Mouse (Mus musculus): ENCODE measurements at regions not wholly inside any gene's neighbourhood (a gene's known extent, or its start where the extent isn't known, plus 50 kb on each side); places are given as distances from the start of the nearest gene placed in this dataset.

DNA sequence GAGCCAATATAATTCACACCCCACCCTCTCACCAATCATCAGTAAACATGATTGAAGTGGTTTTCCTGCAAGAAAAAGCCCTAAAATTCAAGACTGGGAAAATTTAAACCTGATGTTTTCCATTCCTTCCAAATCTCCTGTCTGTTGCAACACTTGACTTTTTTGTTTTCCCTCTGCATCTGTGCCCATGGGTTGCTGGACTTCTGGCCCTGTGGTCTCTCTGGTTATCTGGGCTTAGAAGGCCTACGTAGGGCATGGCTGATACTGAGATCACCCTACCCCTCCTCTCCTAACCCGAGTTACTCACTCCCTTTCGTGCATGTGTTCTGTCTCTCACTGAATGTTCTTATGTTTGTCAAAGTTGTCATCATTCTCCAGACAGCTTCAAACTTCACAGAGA, 87.9 kb upstream of the Ghr start:
- no peaks in the 10 kb centered on the region for H3K27me3 ChIP-seq
- H3K9ac ChIP-seq, result no peak overlapping the region
- H3K27ac ChIP-seq, result no peak overlapping the region
- no peaks in the 10 kb centered on the region for H3K36me3 ChIP-seq
- H3K4me3 ChIP-seq, result no peak overlapping the region
- H3K4me1 ChIP-seq (replicated peaks), result no peaks in the 10 kb centered on the region
- H3K9me3 ChIP-seq, result no peaks in the 10 kb centered on the region
- no peak overlapping the region for H3K4me2 ChIP-seq
- WGBS, result 92% methylated on average over 3 of the region's 3 CpGs
- ATAC-seq (ENCODE audit: low FRiP score), result no peak

DNA sequence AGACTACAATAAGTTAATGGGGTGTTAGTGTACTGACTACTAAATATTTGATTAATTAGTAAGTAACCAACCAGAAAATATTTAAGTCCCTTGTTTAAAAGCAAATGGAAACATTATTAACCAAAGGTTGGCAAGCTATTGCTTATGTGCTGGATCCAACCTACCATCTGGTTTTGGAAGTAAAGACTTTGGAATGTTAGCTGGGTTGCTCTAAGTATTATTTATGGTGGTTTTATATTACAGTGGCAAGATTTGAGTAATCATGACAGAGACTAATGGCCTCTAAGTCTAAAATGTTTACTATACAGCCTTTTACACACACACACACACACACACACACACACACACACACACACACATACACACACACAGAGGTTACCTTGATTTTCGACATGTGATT, 86.1 kb upstream of the Ghr start:
- Histone ChIP-seq H3K27ac (no peak overlapping the region), H3K9ac (no peak overlapping the region), H3K4me2 (no peak overlapping the region), H3K4me3 (no peak overlapping the region), H3K4me1 (replicated peaks) (no peaks in the 10 kb centered on the region), H3K27me3 (no peaks in the 10 kb centered on the region), H3K9me3 (no peaks in the 10 kb centered on the region), H3K36me3 (no peaks in the 10 kb centered on the region)
- 83% methylated on average over 1 of the region's 1 CpGs for WGBS
- ATAC-seq (ENCODE audit: low FRiP score), result no peak

DNA sequence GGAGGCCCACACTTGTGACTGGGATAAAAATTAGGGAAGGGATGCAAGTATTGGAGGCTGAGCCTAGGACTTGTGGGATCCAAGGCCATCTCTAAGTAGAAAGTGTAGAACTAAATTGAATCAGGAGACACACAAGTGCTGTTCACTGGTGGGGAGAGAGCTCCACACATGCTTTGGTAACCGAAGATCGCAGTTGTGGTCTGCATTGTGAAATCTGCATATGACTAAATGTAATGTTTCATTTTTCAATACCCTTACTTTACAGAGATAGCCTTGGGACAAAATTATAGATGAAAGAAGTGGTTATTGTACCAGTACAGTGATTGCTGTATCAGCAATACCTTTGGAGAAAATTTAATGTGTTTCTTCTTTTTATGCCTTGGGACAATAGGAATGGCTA, 85.6 kb upstream of the Ghr start:
- ATAC-seq (ENCODE audit: low FRiP score), result no peak
- Histone ChIP-seq H3K27me3 (no peaks in the 10 kb centered on the region), H3K4me1 (replicated peaks) (no peaks in the 10 kb centered on the region), H3K4me3 (no peak overlapping the region), H3K36me3 (no peaks in the 10 kb centered on the region), H3K9ac (no peak overlapping the region), H3K9me3 (no peaks in the 10 kb centered on the region), H3K27ac (no peak overlapping the region), H3K4me2 (no peak overlapping the region)
- 92% methylated on average over 2 of the region's 2 CpGs for WGBS

DNA sequence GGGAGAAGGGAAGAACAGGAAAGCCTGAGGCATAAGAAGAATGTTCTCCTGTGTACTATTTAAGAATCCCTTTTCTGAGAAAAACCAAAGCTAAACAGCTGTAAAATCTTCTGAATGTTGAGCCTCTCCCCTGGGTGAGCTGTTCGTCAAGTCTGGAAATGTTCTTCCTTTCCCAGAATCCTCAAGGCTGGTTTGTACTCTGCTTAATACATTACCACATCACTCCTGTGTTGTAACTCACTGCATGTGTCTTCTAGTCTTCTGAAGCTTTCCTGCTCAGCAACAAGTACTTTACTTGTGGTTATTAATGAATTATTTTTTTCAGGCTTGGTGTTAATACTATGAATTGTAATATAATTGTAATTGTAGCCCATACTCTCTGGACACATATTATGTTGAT, 65.4 kb upstream of the Ghr start:
- no peaks in the 10 kb centered on the region for H3K4me1 ChIP-seq (replicated peaks)
- H3K27ac ChIP-seq, result no peak overlapping the region
- no peak overlapping the region for H3K4me3 ChIP-seq
- H3K9me3 ChIP-seq, result no peaks in the 10 kb centered on the region
- H3K27me3 ChIP-seq, result no peaks in the 10 kb centered on the region
- no peak overlapping the region for H3K4me2 ChIP-seq
- WGBS, result 92% methylated on average over 1 of the region's 1 CpGs
- no peak for ATAC-seq (ENCODE audit: low FRiP score)
- no peak overlapping the region for H3K9ac ChIP-seq
- no peaks in the 10 kb centered on the region for H3K36me3 ChIP-seq

DNA sequence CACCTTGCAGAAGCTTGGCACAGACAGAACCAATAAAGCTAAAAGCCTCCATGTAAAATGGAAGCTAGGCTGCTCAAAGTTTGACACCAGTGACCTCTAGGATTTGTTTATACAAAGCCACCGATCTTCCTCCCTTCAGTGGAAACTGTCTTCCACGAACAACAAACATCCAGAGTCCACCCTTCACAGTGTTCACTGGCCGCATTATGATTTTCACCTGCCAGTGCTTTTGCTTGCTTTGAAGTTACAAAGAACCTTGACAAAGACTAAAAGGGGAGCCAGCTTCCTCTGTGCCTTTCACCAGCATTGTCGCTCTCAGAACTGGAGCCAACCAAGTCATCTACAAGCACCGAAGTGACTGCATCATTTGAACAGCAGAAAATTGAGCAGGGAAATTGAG, 56.8 kb upstream of the Ghr start:
- WGBS, result 80% methylated on average over 5 of the region's 5 CpGs
- no peak for ATAC-seq (ENCODE audit: low FRiP score)
- Histone ChIP-seq H3K27me3 (no peaks in the 10 kb centered on the region), H3K4me1 (replicated peaks) (no peaks in the 10 kb centered on the region), H3K27ac (no peak overlapping the region), H3K4me3 (no peak overlapping the region), H3K9me3 (no peaks in the 10 kb centered on the region), H3K9ac (no peak overlapping the region), H3K36me3 (no peaks in the 10 kb centered on the region), H3K4me2 (no peak overlapping the region)

Data from hindbrain, embryonic 13.5 days (tissue).